Mouse (Mus musculus) forebrain, embryonic 16.5 days (tissue): ENCODE measurements around the gene Adamts14. TPM values are rescaled to one million over a fixed set of nuclear protein-coding genes. Genes with fewer than 3 reads are reported as not detected.

Source experiments
- ATAC-seq: fragments of 200-750 bp; cut with Nextera tagmentation; 2 replicates; pipeline ENCODE4 v1.8.0; 2017; ENCODE audit warnings: mild to moderate bottlenecking, moderate library complexity
- H3K27ac ChIP-seq: fragments of 300-500 bp; sonication (generic); 2 replicates; pipeline ENCODE4 v1.5.1; 2014; ENCODE audit warnings: low read length, control low read depth
- H3K27me3 ChIP-seq: fragments of 300-500 bp; sonication (generic); replicated peaks from 2 replicates; pipeline ENCODE4 v1.6.1; 2014; ENCODE audit warnings: low read length; ENCODE audit not compliant: control insufficient read depth, insufficient read depth
- H3K36me3 ChIP-seq: fragments of 300-500 bp; sonication (generic); 2 replicates; pipeline ENCODE4 v1.6.1; 2014; ENCODE audit not compliant: control insufficient read depth, insufficient read depth
- H3K4me1 ChIP-seq: fragments of 300-500 bp; sonication (generic); replicated peaks from 2 replicates; pipeline ENCODE4 v1.6.1; 2014; ENCODE audit warnings: low read length; ENCODE audit not compliant: control insufficient read depth, insufficient read depth
- H3K4me2 ChIP-seq: fragments of 300-500 bp; sonication (generic); 2 replicates; pipeline ENCODE4 v1.6.1; 2014; ENCODE audit warnings: mild to moderate bottlenecking, low read length, control low read depth
- H3K4me3 ChIP-seq: fragments of 300-500 bp; sonication (generic); replicated peaks from 2 replicates; pipeline ENCODE4 v1.5.1; 2014; ENCODE audit warnings: mild to moderate bottlenecking, low read length, control low read depth
- H3K9ac ChIP-seq: fragments of 300-500 bp; sonication (generic); replicated peaks from 2 replicates; pipeline ENCODE4 v1.6.1; 2014; ENCODE audit warnings: low read depth, low read length, control low read depth
- H3K9me3 ChIP-seq: fragments of 300-500 bp; sonication (generic); 2 replicates; pipeline ENCODE4 v1.6.1; 2016; ENCODE audit warnings: low read length; ENCODE audit not compliant: control insufficient read depth
- WGBS: fragments of 180-500 bp; shearing (Covaris S2); extraction: QIAGEN DNeasy Blood & Tissue Kit; methylation state at CpG from one replicate; pipeline ENCODE4 v1.1.7; 2014; 5-methylcytosine and 5-hydroxymethylcytosine counted together
- polyA plus RNA-seq: library from polyadenylated mRNA; unstranded; fragments of >200 nt; fragmentation: Nextera tagmentation; extraction: Ambion mirVana; gene quantifications from 2 replicates; pipeline ENCODE4 v1.2.1, GENCODE M21; 2015

The Adamts14 gene
- polyA plus RNA-seq, 1 experiment from 2014 or later = 0.10 TPM

- ATAC-seq = no peak
- WGBS = 51% methylated on average over 2 of the region's 2 CpGs
- Histone ChIP-seq H3K4me3 (no peak overlapping the region), H3K9ac (no peak overlapping the region), H3K36me3 (no peaks in the 10 kb centered on the region), H3K27me3 (no peaks in the 10 kb centered on the region), H3K27ac (no peak overlapping the region), H3K4me1 (no peaks in the 10 kb centered on the region), H3K4me2 (no peak overlapping the region), H3K9me3 (no peaks in the 10 kb centered on the region)
Observed at GRCm38 (mm10) chr10:61168393-61168792, 104.8 kb downstream of the Adamts14 start.

GRCm38 (mm10) chr10:61167333-61168096 lies 105.7 kb downstream of the Adamts14 start:
- WGBS = 80% methylated on average over 9 of the region's 9 CpGs
- Histone ChIP-seq H3K27me3 (no peaks in the 10 kb centered on the region), H3K27ac (no peak overlapping the region), H3K9me3 (no peaks in the 10 kb centered on the region), H3K4me1 (no peaks in the 10 kb centered on the region), H3K9ac (no peak overlapping the region), H3K36me3 (no peaks in the 10 kb centered on the region), H3K4me3 (no peak overlapping the region), H3K4me2 (no peak overlapping the region)
- no peak for ATAC-seq

- H3K4me1 ChIP-seq = no peaks in the 10 kb centered on the region
- no peak overlapping the region for H3K4me2 ChIP-seq
- no peak overlapping the region for H3K9ac ChIP-seq
- H3K27ac ChIP-seq = no peak overlapping the region
- no peaks in the 10 kb centered on the region for H3K27me3 ChIP-seq
- H3K36me3 ChIP-seq = no peaks in the 10 kb centered on the region
- no peak for ATAC-seq
- no peaks in the 10 kb centered on the region for H3K9me3 ChIP-seq
- no peak overlapping the region for H3K4me3 ChIP-seq
- 74% methylated on average over 3 of the region's 3 CpGs for WGBS
Observed at GRCm38 (mm10) chr10:61162366-61162765, 110.9 kb downstream of the Adamts14 start.

- Histone ChIP-seq H3K27me3 (no peaks in the 10 kb centered on the region), H3K36me3 (no peaks in the 10 kb centered on the region), H3K4me2 (no peak overlapping the region), H3K4me1 (no peaks in the 10 kb centered on the region), H3K27ac (no peak overlapping the region), H3K4me3 (no peak overlapping the region), H3K9ac (no peak overlapping the region), H3K9me3 (no peaks in the 10 kb centered on the region)
- 75% methylated on average over 4 of the region's 4 CpGs for WGBS
- no peak for ATAC-seq
Observed at GRCm38 (mm10) chr10:61160671-61161070, 112.6 kb downstream of the Adamts14 start.

GRCm38 (mm10) chr10:61160089-61160488 lies 113.1 kb downstream of the Adamts14 start:
- H3K36me3 ChIP-seq = no peaks in the 10 kb centered on the region
- no peaks in the 10 kb centered on the region for H3K27me3 ChIP-seq
- no peaks in the 10 kb centered on the region for H3K4me1 ChIP-seq
- 85% methylated on average over 7 of the region's 7 CpGs for WGBS
- H3K4me2 ChIP-seq = no peak overlapping the region
- no peak overlapping the region for H3K4me3 ChIP-seq
- no peak overlapping the region for H3K27ac ChIP-seq
- ATAC-seq = no peak
- no peak overlapping the region for H3K9ac ChIP-seq
- H3K9me3 ChIP-seq = no peaks in the 10 kb centered on the region

GRCm38 (mm10) chr10:61158594-61158993 lies 114.6 kb downstream of the Adamts14 start:
- Histone ChIP-seq H3K9me3 (no peaks in the 10 kb centered on the region), H3K27me3 (no peaks in the 10 kb centered on the region), H3K4me1 (no peaks in the 10 kb centered on the region), H3K9ac (no peak overlapping the region), H3K36me3 (no peaks in the 10 kb centered on the region), H3K4me2 (no peak overlapping the region), H3K4me3 (no peak overlapping the region), H3K27ac (no peak overlapping the region)
- 78% methylated on average over 3 of the region's 3 CpGs for WGBS
- no peak for ATAC-seq

- Histone ChIP-seq H3K9me3 (no peaks in the 10 kb centered on the region), H3K9ac (no peak overlapping the region), H3K4me1 (no peaks in the 10 kb centered on the region), H3K27me3 (no peaks in the 10 kb centered on the region), H3K4me2 (no peak overlapping the region), H3K27ac (no peak overlapping the region), H3K36me3 (no peaks in the 10 kb centered on the region), H3K4me3 (no peak overlapping the region)
- WGBS = 93% methylated on average over 2 of the region's 2 CpGs
- no peak for ATAC-seq
Observed at GRCm38 (mm10) chr10:61156453-61156852, 116.8 kb downstream of the Adamts14 start.

GRCm38 (mm10) chr10:61155611-61156010 lies 117.6 kb downstream of the Adamts14 start:
- ATAC-seq = no peak
- H3K27ac ChIP-seq = no peak overlapping the region
- H3K9ac ChIP-seq = no peak overlapping the region
- no peaks in the 10 kb centered on the region for H3K36me3 ChIP-seq
- H3K27me3 ChIP-seq = no peaks in the 10 kb centered on the region
- no peaks in the 10 kb centered on the region for H3K9me3 ChIP-seq
- H3K4me1 ChIP-seq = no peaks in the 10 kb centered on the region
- no peak overlapping the region for H3K4me3 ChIP-seq
- H3K4me2 ChIP-seq = no peak overlapping the region
- 87% methylated on average over 3 of the region's 3 CpGs for WGBS

- Histone ChIP-seq H3K4me3 (no peak overlapping the region), H3K36me3 (no peaks in the 10 kb centered on the region), H3K9me3 (no peaks in the 10 kb centered on the region), H3K4me1 (no peaks in the 10 kb centered on the region), H3K27ac (no peak overlapping the region), H3K9ac (no peak overlapping the region), H3K4me2 (no peak overlapping the region), H3K27me3 (no peaks in the 10 kb centered on the region)
- no peak for ATAC-seq
Observed at GRCm38 (mm10) chr10:61152131-61152530, 121.1 kb downstream of the Adamts14 start.

GRCm38 (mm10) chr10:61150616-61151015 lies 122.6 kb downstream of the Adamts14 start:
- no peak overlapping the region for H3K9ac ChIP-seq
- H3K27ac ChIP-seq = no peak overlapping the region
- 38% methylated on average over 6 of the region's 6 CpGs for WGBS
- H3K9me3 ChIP-seq = no peaks in the 10 kb centered on the region
- H3K4me2 ChIP-seq = no peak overlapping the region
- no peaks in the 10 kb centered on the region for H3K27me3 ChIP-seq
- H3K4me3 ChIP-seq = no peak overlapping the region
- peaks cover 2% of the 10 kb centered on the region for H3K4me1 ChIP-seq
- no peak for ATAC-seq
- H3K36me3 ChIP-seq = no peaks in the 10 kb centered on the region
